Mouse (Mus musculus): Measurements from ENCODE around the gene Upf2. TPM values are rescaled to one million over a fixed set of nuclear protein-coding genes. Genes with fewer than 3 reads are reported as not detected.

Gene Upf2
- total and polyA plus RNA-seq, 2 experiments from 2014 or later, result 5.9 to 13.2 TPM

DNA sequence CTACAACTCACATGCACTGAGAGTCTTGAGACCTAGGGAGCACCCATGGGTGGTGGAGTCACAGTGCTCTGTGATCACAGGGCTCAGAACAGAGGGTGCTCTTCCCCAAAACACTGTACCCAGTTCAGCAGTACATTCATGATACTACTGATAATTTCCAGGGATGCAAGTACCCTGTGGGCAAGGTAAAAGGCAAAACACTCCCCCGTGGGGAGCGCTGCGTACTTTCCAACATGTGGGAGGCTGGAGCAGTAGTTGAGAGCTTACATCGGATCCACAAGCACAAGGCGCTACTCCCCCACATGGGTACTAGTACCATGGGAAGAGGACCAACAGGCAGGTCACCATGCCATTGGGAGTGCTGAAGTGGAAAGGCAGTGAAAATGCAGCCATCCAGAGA lies 23.8 kb upstream of the Upf2 start:
- Histone ChIP-seq H3K27ac (ENCODE audit: low read depth, low read length) (no peak overlapping the region), H3K9me3 (ENCODE audit: low read length) (no peaks in the 10 kb centered on the region), H3K4me1 (ENCODE audit: insufficient read depth, low read length) (no peaks in the 10 kb centered on the region), H3K4me3 (ENCODE audit: low read depth, low read length) (no peak overlapping the region), H3K4me2 (ENCODE audit: low read depth, low read length, poor library complexity, severe bottlenecking) (no peak overlapping the region), H3K27me3 (ENCODE audit: insufficient read depth, low read length) (no peaks in the 10 kb centered on the region), H3K9ac (replicated peaks; ENCODE audit: low read length, poor library complexity, severe bottlenecking) (no peak overlapping the region), H3K36me3 (ENCODE audit: insufficient read depth, low read length) (peaks cover 23% of the 10 kb centered on the region)
- ATAC-seq (ENCODE audit: low FRiP score), result no peak
- 96% methylated on average over 5 of the region's 5 CpGs for WGBS
- TF ChIP-seq CTCF (IDR thresholded peaks at IDR 0.05), result no peak
- no peak for DNase-seq (ENCODE audit: low spot score)

DNA sequence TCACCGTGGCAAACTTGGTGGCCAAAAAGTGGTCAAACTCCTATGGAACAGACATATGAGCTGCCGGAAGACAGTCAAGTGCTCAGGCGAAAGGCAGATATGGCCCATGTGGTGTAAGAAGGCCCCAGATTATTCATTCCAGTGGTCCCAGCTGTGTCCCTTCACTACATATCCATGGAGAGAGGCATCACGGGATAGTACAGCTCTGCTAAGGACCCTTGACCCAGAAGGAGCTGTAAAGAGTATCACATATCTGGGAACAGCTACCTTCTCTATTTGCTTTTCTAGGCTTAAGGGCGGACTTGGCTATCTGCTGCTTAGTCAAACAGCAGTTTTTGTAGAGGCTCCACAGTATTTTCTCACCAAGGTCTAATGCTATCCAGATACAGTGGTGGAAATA lies 21.5 kb upstream of the Upf2 start:
- H3K27me3 ChIP-seq (ENCODE audit: insufficient read depth, low read length), result no peaks in the 10 kb centered on the region
- TF ChIP-seq CTCF (IDR thresholded peaks at IDR 0.05), result no peak
- no peak overlapping the region for H3K4me3 ChIP-seq (ENCODE audit: low read depth, low read length)
- no peaks in the 10 kb centered on the region for H3K4me1 ChIP-seq (ENCODE audit: insufficient read depth, low read length)
- H3K36me3 ChIP-seq (ENCODE audit: insufficient read depth, low read length), result peaks cover 20% of the 10 kb centered on the region
- no peak overlapping the region for H3K27ac ChIP-seq (ENCODE audit: low read depth, low read length)
- H3K9me3 ChIP-seq (ENCODE audit: low read length), result no peaks in the 10 kb centered on the region
- 91% methylated on average over 5 of the region's 5 CpGs for WGBS
- H3K4me2 ChIP-seq (ENCODE audit: low read depth, low read length, poor library complexity, severe bottlenecking), result no peak overlapping the region
- DNase-seq (ENCODE audit: low spot score) (no peak), ATAC-seq (ENCODE audit: low FRiP score) (no peak)
- H3K9ac ChIP-seq (replicated peaks; ENCODE audit: low read length, poor library complexity, severe bottlenecking), result no peak overlapping the region

DNA sequence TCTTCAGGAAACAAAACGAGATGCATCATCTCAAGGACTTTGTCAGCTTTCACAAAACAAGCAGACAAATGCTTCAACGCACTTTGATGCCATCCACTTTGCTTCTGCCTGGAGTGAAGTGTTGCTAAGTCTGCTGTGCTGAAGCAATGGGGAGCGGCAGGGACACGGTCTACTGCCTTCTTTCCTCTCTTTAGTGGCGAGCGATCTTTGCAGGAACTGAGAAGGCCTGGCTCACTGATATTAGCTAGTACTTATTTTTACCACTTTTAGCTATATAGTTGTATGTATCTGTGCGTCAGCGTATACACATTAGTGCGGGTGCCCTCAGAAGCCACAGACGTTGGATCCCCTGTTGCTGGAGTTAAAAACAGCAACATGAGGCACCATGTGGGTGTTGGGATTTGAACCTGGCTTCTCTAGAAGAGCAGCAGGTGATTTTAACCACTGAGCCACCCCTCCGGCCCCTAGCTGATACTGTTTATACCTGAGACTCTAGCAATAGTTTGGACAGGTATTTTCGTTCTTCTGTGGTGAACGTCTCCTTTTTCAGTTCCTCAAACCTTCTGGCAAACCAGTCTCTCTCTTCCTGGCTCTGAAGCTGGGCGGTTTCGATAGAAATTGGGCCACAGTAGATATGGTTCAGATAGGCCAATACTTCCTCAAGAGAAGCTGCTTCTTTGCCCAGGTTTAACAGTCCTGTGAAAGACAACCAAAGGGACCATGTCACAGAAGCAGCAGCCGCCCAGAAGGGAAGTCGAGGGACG lies 20.8 kb upstream of the Upf2 start:
- no peak overlapping the region for H3K27ac ChIP-seq (ENCODE audit: low read depth, low read length)
- no peak overlapping the region for H3K4me2 ChIP-seq (ENCODE audit: low read depth, low read length, poor library complexity, severe bottlenecking)
- no peak for TF ChIP-seq CTCF (IDR thresholded peaks at IDR 0.05)
- H3K4me3 ChIP-seq (ENCODE audit: low read depth, low read length), result no peak overlapping the region
- DNase-seq (ENCODE audit: low spot score) (no peak), ATAC-seq (ENCODE audit: low FRiP score) (no peak)
- no peak overlapping the region for H3K9ac ChIP-seq (replicated peaks; ENCODE audit: low read length, poor library complexity, severe bottlenecking)
- H3K27me3 ChIP-seq (ENCODE audit: insufficient read depth, low read length), result no peaks in the 10 kb centered on the region
- no peaks in the 10 kb centered on the region for H3K4me1 ChIP-seq (ENCODE audit: insufficient read depth, low read length)
- peaks cover 20% of the 10 kb centered on the region for H3K36me3 ChIP-seq (ENCODE audit: insufficient read depth, low read length)
- no peaks in the 10 kb centered on the region for H3K9me3 ChIP-seq (ENCODE audit: low read length)
- WGBS, result 88% methylated on average over 18 of the region's 18 CpGs

DNA sequence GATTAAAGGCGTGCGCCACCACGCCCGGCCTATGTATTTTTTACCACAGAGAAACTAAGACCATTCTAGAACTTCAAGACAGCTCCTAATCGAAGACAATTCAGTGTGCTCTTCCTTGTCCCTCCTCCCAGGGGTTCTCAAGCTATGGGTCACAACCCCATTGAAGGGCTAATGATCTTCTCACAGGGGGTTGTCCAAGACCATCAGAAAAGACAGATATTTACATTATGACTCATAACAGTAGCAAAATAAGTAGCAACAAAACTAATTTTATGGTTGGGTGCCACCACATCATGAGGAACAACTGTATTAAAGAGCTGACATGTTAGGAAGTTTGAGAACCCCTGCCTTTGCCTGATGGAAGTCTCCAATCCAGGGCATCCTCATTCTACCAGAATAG lies 19.3 kb upstream of the Upf2 start:
- no peaks in the 10 kb centered on the region for H3K27me3 ChIP-seq (ENCODE audit: insufficient read depth, low read length)
- 94% methylated on average over 5 of the region's 5 CpGs for WGBS
- no peak overlapping the region for H3K27ac ChIP-seq (ENCODE audit: low read depth, low read length)
- H3K4me1 ChIP-seq (ENCODE audit: insufficient read depth, low read length), result no peaks in the 10 kb centered on the region
- no peaks in the 10 kb centered on the region for H3K9me3 ChIP-seq (ENCODE audit: low read length)
- no peak overlapping the region for H3K4me2 ChIP-seq (ENCODE audit: low read depth, low read length, poor library complexity, severe bottlenecking)
- no peak overlapping the region for H3K9ac ChIP-seq (replicated peaks; ENCODE audit: low read length, poor library complexity, severe bottlenecking)
- no peak overlapping the region for H3K4me3 ChIP-seq (ENCODE audit: low read depth, low read length)
- H3K36me3 ChIP-seq (ENCODE audit: insufficient read depth, low read length), result peaks cover 20% of the 10 kb centered on the region
- DNase-seq (ENCODE audit: low spot score) (no peak), ATAC-seq (ENCODE audit: low FRiP score) (no peak)
- no peak for TF ChIP-seq CTCF (IDR thresholded peaks at IDR 0.05)

DNA sequence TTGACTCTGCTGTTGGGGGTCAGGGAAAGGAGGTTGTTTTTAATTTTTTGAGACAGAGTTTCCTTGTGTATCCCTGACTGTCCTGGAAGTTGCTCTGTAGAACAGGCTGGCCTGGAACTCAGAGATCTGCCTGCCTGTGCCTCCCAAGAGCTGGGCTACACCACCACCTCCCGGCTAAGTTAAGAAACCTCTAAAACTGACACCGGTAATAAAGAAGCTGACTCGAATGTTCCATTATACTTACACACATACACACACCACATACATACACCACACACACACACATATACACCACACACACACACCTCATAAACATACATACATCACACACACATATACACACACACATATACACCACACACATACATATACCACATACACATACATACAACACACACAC lies 16.3 kb upstream of the Upf2 start:
- ATAC-seq (ENCODE audit: low FRiP score) (no peak), DNase-seq (ENCODE audit: low spot score) (no peak)
- 94% methylated on average over 3 of the region's 3 CpGs for WGBS
- H3K4me1 ChIP-seq (ENCODE audit: insufficient read depth, low read length), result no peaks in the 10 kb centered on the region
- no peaks in the 10 kb centered on the region for H3K9me3 ChIP-seq (ENCODE audit: low read length)
- no peak for TF ChIP-seq CTCF (IDR thresholded peaks at IDR 0.05)
- H3K9ac ChIP-seq (replicated peaks; ENCODE audit: low read length, poor library complexity, severe bottlenecking), result no peak overlapping the region
- no peak overlapping the region for H3K4me2 ChIP-seq (ENCODE audit: low read depth, low read length, poor library complexity, severe bottlenecking)
- no peak overlapping the region for H3K27ac ChIP-seq (ENCODE audit: low read depth, low read length)
- H3K27me3 ChIP-seq (ENCODE audit: insufficient read depth, low read length), result no peaks in the 10 kb centered on the region
- no peaks in the 10 kb centered on the region; the same call in 1 of the 2 replicates for H3K36me3 ChIP-seq (ENCODE audit: insufficient read depth, low read length)
- no peak overlapping the region for H3K4me3 ChIP-seq (ENCODE audit: low read depth, low read length)

DNA sequence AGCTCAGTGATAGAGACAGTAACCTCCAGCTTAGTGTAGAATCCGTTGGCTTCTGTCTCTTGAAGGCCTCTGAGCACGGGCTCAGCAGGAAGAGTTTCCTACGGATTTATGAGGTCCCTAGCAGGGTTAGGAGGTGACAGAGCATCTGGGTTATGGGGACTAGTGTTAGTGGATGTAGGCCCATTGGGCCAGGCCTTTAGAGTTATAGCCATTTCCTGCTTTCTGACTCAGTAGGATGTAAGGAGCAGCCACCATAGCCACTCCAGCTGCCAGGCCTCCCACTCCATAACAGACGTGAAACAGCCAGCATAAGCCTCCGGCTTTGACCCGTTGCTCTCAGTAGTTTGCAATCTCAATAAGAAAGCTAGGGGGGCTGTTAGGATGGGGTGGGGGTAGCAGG lies 15.2 kb upstream of the Upf2 start:
- ATAC-seq (ENCODE audit: low FRiP score), result no peak
- DNase-seq (ENCODE audit: low spot score), result no peak
- Histone ChIP-seq H3K36me3 (ENCODE audit: insufficient read depth, low read length) (no peaks in the 10 kb centered on the region), H3K27ac (ENCODE audit: low read depth, low read length) (no peak overlapping the region), H3K4me1 (ENCODE audit: insufficient read depth, low read length) (no peaks in the 10 kb centered on the region), H3K4me2 (ENCODE audit: low read depth, low read length, poor library complexity, severe bottlenecking) (no peak overlapping the region), H3K9me3 (ENCODE audit: low read length) (no peaks in the 10 kb centered on the region), H3K4me3 (ENCODE audit: low read depth, low read length) (no peak overlapping the region), H3K9ac (replicated peaks; ENCODE audit: low read length, poor library complexity, severe bottlenecking) (no peak overlapping the region), H3K27me3 (ENCODE audit: insufficient read depth, low read length) (no peaks in the 10 kb centered on the region)
- no peak for TF ChIP-seq CTCF (IDR thresholded peaks at IDR 0.05)
- 79% methylated on average over 6 of the region's 6 CpGs for WGBS
